Mouse (Mus musculus): ENCODE results near the gene Zbtb39. TPM values are rescaled to one million over a fixed set of nuclear protein-coding genes. Genes with fewer than 3 reads are reported as not detected.
"Not testable (repeated sequence)": the region's sequence is repeated elsewhere in the genome, so short reads cannot be mapped to it uniquely, and the experiment has no call there.

Zbtb39 gene
- polyA plus RNA-seq, 1 experiment = 2.7 TPM

GRCm38 (mm10) chr10:127750136-127750777 is 10.9 kb downstream of the Zbtb39 start:
- Histone ChIP-seq H3K4me1 (ENCODE audit: control insufficient read depth, insufficient read depth, insufficient read length, low read length) (peaks cover 35% of the 10 kb centered on the region), H3K27ac (replicated peaks; ENCODE audit: low read depth, low read length) (peak overlapping the region; percentile 60), H3K4me3 (ENCODE audit: insufficient read depth, low read depth, low read length) (peak overlapping the region; percentile 62)

GRCm38 (mm10) chr10:127751548-127751947 is 12.2 kb downstream of the Zbtb39 start, which contains the start of gene Gpr182:
Gene Gpr182, minus strand, starts transcription at chr10:127751732.
- Histone ChIP-seq H3K4me1 (ENCODE audit: control insufficient read depth, insufficient read depth, insufficient read length, low read length) (peaks cover 28% of the 10 kb centered on the region), H3K27ac (replicated peaks; ENCODE audit: low read depth, low read length) (peak within 1 kb of the TSS; percentile 60), H3K4me3 (ENCODE audit: insufficient read depth, low read depth, low read length) (peak within 1 kb of the TSS; percentile 62)

- Histone ChIP-seq H3K27ac (replicated peaks; ENCODE audit: low read depth, low read length) (peak overlapping the region; percentile 93), H3K4me1 (ENCODE audit: control insufficient read depth, insufficient read depth, insufficient read length, low read length) (peaks cover 22% of the 10 kb centered on the region)
These were observed 15.3 kb downstream of the Zbtb39 start for GRCm38 (mm10) chr10:127754566-127755166.

GRCm38 (mm10) chr10:127755246-127755645 is 15.9 kb downstream of the Zbtb39 start:
- peaks cover 19% of the 10 kb centered on the region for H3K4me1 ChIP-seq (ENCODE audit: control insufficient read depth, insufficient read depth, insufficient read length, low read length)
- H3K27ac ChIP-seq (replicated peaks; ENCODE audit: low read depth, low read length) = peak overlapping the region; percentile 93
- no peak overlapping the region for H3K4me3 ChIP-seq (ENCODE audit: insufficient read depth, low read depth, low read length)

More at GRCm38 (mm10) chr10:127754566-127755166, 15.3 kb downstream of the Zbtb39 start:
- no peak overlapping the region for H3K4me3 ChIP-seq (ENCODE audit: insufficient read depth, low read depth, low read length)

- Histone ChIP-seq H3K4me3 (ENCODE audit: insufficient read depth, low read depth, low read length) (peak overlapping the region; percentile 52), H3K4me1 (ENCODE audit: control insufficient read depth, insufficient read depth, insufficient read length, low read length) (peaks cover 17% of the 10 kb centered on the region), H3K27ac (replicated peaks; ENCODE audit: low read depth, low read length) (peak overlapping the region; percentile 93)
These were observed 16.6 kb downstream of the Zbtb39 start for GRCm38 (mm10) chr10:127755770-127756468.

- H3K27ac ChIP-seq (replicated peaks; ENCODE audit: low read depth, low read length) = no peak within 1 kb of the TSS
- H3K4me3 ChIP-seq (ENCODE audit: insufficient read depth, low read depth, low read length) = no peak within 1 kb of the TSS
- H3K4me1 ChIP-seq (ENCODE audit: control insufficient read depth, insufficient read depth, insufficient read length, low read length) = peaks cover 7% of the 10 kb centered on the region
These were observed 20.1 kb downstream of the Zbtb39 start, which contains the start of the genes Rdh1 and Rdh16f1 for GRCm38 (mm10) chr10:127759181-127760110. Gene Rdh1, plus strand, starts transcription at chr10:127759721. Gene Rdh16f1, plus strand, starts transcription at chr10:127759787.

- H3K27ac ChIP-seq (replicated peaks; ENCODE audit: low read depth, low read length); H3K4me1 ChIP-seq (ENCODE audit: control insufficient read depth, insufficient read depth, insufficient read length, low read length); H3K4me3 ChIP-seq (ENCODE audit: insufficient read depth, low read depth, low read length): not testable (repeated sequence)
These were observed 23.6 kb downstream of the Zbtb39 start for GRCm38 (mm10) chr10:127762926-127763325.

GRCm38 (mm10) chr10:127763914-127764680 is 24.8 kb downstream of the Zbtb39 start:
- Histone ChIP-seq H3K4me1 (ENCODE audit: control insufficient read depth, insufficient read depth, insufficient read length, low read length) (no peaks in the 10 kb centered on the region), H3K27ac (replicated peaks; ENCODE audit: low read depth, low read length) (no peak overlapping the region), H3K4me3 (ENCODE audit: insufficient read depth, low read depth, low read length) (no peak overlapping the region)

GRCm38 (mm10) chr10:127766564-127766963 is 27.2 kb downstream of the Zbtb39 start:
- no peak overlapping the region for H3K4me3 ChIP-seq (ENCODE audit: insufficient read depth, low read depth, low read length)
- no peaks in the 10 kb centered on the region for H3K4me1 ChIP-seq (ENCODE audit: control insufficient read depth, insufficient read depth, insufficient read length, low read length)
- H3K27ac ChIP-seq (replicated peaks; ENCODE audit: low read depth, low read length) = no peak overlapping the region

GRCm38 (mm10) chr10:127776011-127776410 is 36.7 kb downstream of the Zbtb39 start, which contains the start of gene Rdh9:
Gene Rdh9, plus strand, starts transcription at chr10:127776386.
- H3K4me1 ChIP-seq (ENCODE audit: control insufficient read depth, insufficient read depth, insufficient read length, low read length) = no peaks in the 10 kb centered on the region
- no peak within 1 kb of the TSS for H3K27ac ChIP-seq (replicated peaks; ENCODE audit: low read depth, low read length)
- no peak within 1 kb of the TSS for H3K4me3 ChIP-seq (ENCODE audit: insufficient read depth, low read depth, low read length)

GRCm38 (mm10) chr10:127782321-127782720 is 43.0 kb downstream of the Zbtb39 start:
- not testable (repeated sequence) for H3K4me3 ChIP-seq (ENCODE audit: insufficient read depth, low read depth, low read length)

GRCm38 (mm10) chr10:127785411-127785810 is 46.1 kb downstream of the Zbtb39 start:
- not testable (repeated sequence) for H3K4me1 ChIP-seq (ENCODE audit: control insufficient read depth, insufficient read depth, insufficient read length, low read length); H3K4me3 ChIP-seq (ENCODE audit: insufficient read depth, low read depth, low read length); H3K27ac ChIP-seq (replicated peaks; ENCODE audit: low read depth, low read length)

More at GRCm38 (mm10) chr10:127782321-127782720, 43.0 kb downstream of the Zbtb39 start:
- not testable (repeated sequence) for H3K4me1 ChIP-seq (ENCODE audit: control insufficient read depth, insufficient read depth, insufficient read length, low read length); H3K27ac ChIP-seq (replicated peaks; ENCODE audit: low read depth, low read length)
